8 mouse cellular contexts compared by ENCODE assay signal in the genomic region with DNA sequence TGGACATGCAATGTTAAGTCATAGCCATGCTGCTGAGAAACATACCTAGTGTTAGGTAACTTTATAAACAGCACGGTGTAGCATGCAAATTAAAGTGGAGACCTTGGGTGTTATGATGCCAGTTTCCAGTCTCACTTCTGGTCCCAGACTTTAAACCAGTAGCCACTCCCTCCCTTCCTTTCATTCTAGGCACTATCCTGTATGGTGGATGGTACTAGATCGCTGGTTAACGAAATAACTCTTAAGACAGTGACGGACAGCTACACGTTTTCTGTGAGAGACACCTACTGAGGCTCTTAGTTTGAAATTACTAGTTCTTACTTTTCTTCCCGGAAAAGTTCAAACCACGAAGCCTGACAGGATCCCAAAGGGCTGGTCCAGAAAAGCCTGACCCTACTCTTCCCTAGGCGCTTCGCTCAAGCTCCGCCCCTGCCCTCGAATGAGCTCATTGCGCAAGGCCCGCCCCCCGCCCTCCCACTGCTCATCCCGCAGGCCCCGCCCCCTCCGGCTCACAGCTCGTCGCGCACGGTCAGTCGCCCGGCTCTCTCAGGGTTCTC. TPM values are rescaled to one million over a fixed set of nuclear protein-coding genes. Genes with fewer than 3 reads are reported as not detected.
DNase-seq lines count a peak whose midpoint lies in the region; ATAC-seq lines count a peak whose summit lies in the region.

No protein-coding gene starts in this region.

- peaks cover 2% of the 10 kb centered on the region; the same call in 1 of the 2 replicates for H3K36me3 ChIP-seq in kidney, embryonic 14.5 days (ENCODE audit: control insufficient read depth, insufficient read depth, low read length)
- H3K36me3 ChIP-seq in macrophage (ENCODE audit: inconsistent target): 0 out of 2 replicates have a peak, but pooled peaks cover 4% of the 10 kb centered on the region

- H3K79me2 ChIP-seq in macrophage (ENCODE audit: inconsistent target): peaks cover 43% of the 10 kb centered on the region

- peak overlapping the region; percentile 45 for H3K4me2 ChIP-seq in kidney, embryonic 14.5 days (replicated peaks; ENCODE audit: low read depth, low read length)

- no peaks in the 10 kb centered on the region for H3K27me3 ChIP-seq in kidney, embryonic 14.5 days (ENCODE audit: control insufficient read depth, insufficient read depth, low read length)

- no peaks in the 10 kb centered on the region for H3K9me3 ChIP-seq in kidney, embryonic 14.5 days (ENCODE audit: control insufficient read depth, low read length)

- peak overlapping the region; percentile 80 for H3K4me3 ChIP-seq in kidney, embryonic 14.5 days (ENCODE audit: low read length)
- H3K4me3 ChIP-seq in macrophage (ENCODE audit: inconsistent target): peak overlapping the region; percentile 39

- peaks cover 16% of the 10 kb centered on the region for H3K4me1 ChIP-seq in kidney, embryonic 14.5 days (ENCODE audit: control insufficient read depth, insufficient read depth, low read length)

- DNase-seq in kidney, adult 9 months: no peak
- DNase-seq in adipocyte (ENCODE audit: low spot score): peak; percentile 99
- DNase-seq in gonadal fat pad, adult 2 months (ENCODE audit: low read depth): peak; percentile 44
- no peak for DNase-seq in ovary, postnatal 10 days (ENCODE audit: low spot score)
- no peak for DNase-seq in frontal cortex, postnatal 10 days (ENCODE audit: low spot score in 2 of 2)
- no peak for DNase-seq in ovary, postnatal 36 days (ENCODE audit: low spot score)

- no peak overlapping the region for H3K27ac ChIP-seq in kidney, embryonic 14.5 days (ENCODE audit: low read depth, low read length)
- H3K27ac ChIP-seq in macrophage: peak overlapping the region; percentile 25; the same call in 1 of the 2 replicates

- ATAC-seq in kidney, embryonic 14.5 days (ENCODE audit: low FRiP score, low TSS enrichment): peak; percentile 64

- H3K9ac ChIP-seq in kidney, embryonic 14.5 days (ENCODE audit: low read depth, low read length): peak overlapping the region; percentile 32; the same call in 1 of the 2 replicates

- under 1% methylated on average over 22 of the region's 23 CpGs for WGBS in kidney, embryonic 14.5 days
- WGBS in macrophage (ENCODE audit: missing documents): 3% methylated on average over 20 of the region's 23 CpGs

RNA-seq across cellular contexts. Expression of a gene that starts 0.3 kb away (rescaled TPM):
- 36.3 and 58.9 TPM in 2 replicates for polyA plus RNA-seq in kidney, embryonic 14.5 days (2014; fragmentation: Nextera tagmentation; extraction: Ambion mirVana)
- polyA plus RNA-seq in gonadal fat pad, adult 2 months (2012; rRNA removed): 3.0 and 3.7 TPM in 2 replicates
- 10 to 100 TPM in 20 of 26 experiments, 1 to 10 TPM in 6; 4.1 to 58.0 (median 23.3) TPM for total RNA-seq in macrophage (2018; cell fraction: chromatin; rRNA removed)
- 100 to 1,000 TPM in 5 of 26 experiments, 10 to 100 TPM in 21; 19.9 to 144 (median 49.0) TPM for total RNA-seq in macrophage (2018; cell fraction: cytosol; rRNA removed)
- 100 to 1,000 TPM in 3 of 26 experiments, 10 to 100 TPM in 21, 1 to 10 TPM in 2; 9.7 to 121 (median 60.7) TPM for total RNA-seq in macrophage (2018; cell fraction: nucleus; rRNA removed)
- 27.6 to 66.9 TPM (median 53.1 TPM) in 3 replicates for polyA plus RNA-seq in macrophage (2018)

RNA-seq across cellular contexts. Expression of a gene that starts 43.9 kb away (rescaled TPM):
- polyA plus RNA-seq in kidney, embryonic 14.5 days (2014; fragmentation: Nextera tagmentation; extraction: Ambion mirVana): 10.9 and 18.0 TPM in 2 replicates
- 5.4 and 7.0 TPM in 2 replicates for polyA plus RNA-seq in gonadal fat pad, adult 2 months (2012; rRNA removed)
- total RNA-seq in macrophage (2018; cell fraction: chromatin; rRNA removed): 100 to 1,000 TPM in 6 of 26 experiments, 10 to 100 TPM in 20; 25.1 to 127 (median 79.7) TPM
- total RNA-seq in macrophage (2018; cell fraction: cytosol; rRNA removed): 10 to 100 TPM; 20.8 to 41.3 (median 28.3) TPM
- 100 to 1,000 TPM in 2 of 26 experiments, 10 to 100 TPM in 24; 36.2 to 156 (median 66.0) TPM for total RNA-seq in macrophage (2018; cell fraction: nucleus; rRNA removed)
- 8.3 to 13.9 TPM (median 13.6 TPM) in 3 replicates for polyA plus RNA-seq in macrophage (2018)

Comparison
In these comparisons a context has a peak if more than half of its experiments do, and no peak if none do; other contexts are left out.
1. DNase-seq: peak in adipocyte (single experiment) and gonadal fat pad, adult 2 months (single experiment); none in kidney, adult 9 months (single experiment), ovary, postnatal 10 days (single experiment), frontal cortex, postnatal 10 days (0 of 2) and ovary, postnatal 36 days (single experiment).